Mouse (Mus musculus): ENCODE measurements around the gene Tbc1d22b.

DNA sequence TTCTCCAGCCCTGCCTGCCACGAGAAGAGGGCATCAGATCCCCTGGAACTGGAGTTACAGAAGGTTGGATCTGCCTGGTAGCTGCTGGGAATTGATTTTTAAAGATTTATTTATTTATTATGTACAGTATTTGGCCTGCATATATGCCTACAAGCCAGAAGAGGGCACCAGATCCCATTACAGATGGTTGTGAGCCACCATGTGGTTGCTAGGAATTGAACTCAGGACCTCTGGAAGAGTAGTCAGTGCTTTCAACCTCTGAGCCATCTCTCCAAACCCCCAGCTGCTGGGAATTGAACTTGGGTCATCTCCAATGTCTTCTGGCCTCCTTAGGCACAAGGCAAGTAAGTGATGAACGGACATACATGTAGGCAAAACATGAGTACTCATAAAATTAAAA is 5.5 kb upstream of the Tbc1d22b start:
- TF ChIP-seq CTCF (IDR thresholded peaks at IDR 0.05; ENCODE audit: low read depth, low read length): no peak
- TF ChIP-seq POLR2A (IDR thresholded peaks at IDR 0.05; ENCODE audit: insufficient read depth, low read length): no peak

All from ES-Bruce4 (cell line).